Mouse (Mus musculus) megakaryocyte, embryonic 14.5 days (primary cell): ENCODE measurements around the gene Tcea2.

Source experiments
- FLI1 ChIP-seq: IDR thresholded peaks from 2 replicates; pipeline ENCODE4 v1.6.1; 2012; ENCODE audit warnings: low read length, inconsistent platforms, mixed read lengths
- GATA1 ChIP-seq: IDR thresholded peaks from 3 replicates; pipeline ENCODE4 v1.6.1; 2012; ENCODE audit warnings: mixed read lengths, low read length, inconsistent platforms, borderline replicate concordance

GRCm38 (mm10) chr2:181678780-181679179 is 1.3 kb upstream of the Tcea2 start:
- TF ChIP-seq GATA1 (no peak), FLI1 (no peak)
